Mouse (Mus musculus) thymus, adult 2 months (tissue): ENCODE measurements around the gene Spi1. TPM values are rescaled to one million over a fixed set of nuclear protein-coding genes. Genes with fewer than 3 reads are reported as not detected.

Experiments used
- DNase-seq: peaks from one replicate; pipeline ENCODE4 v3.0.0; 2021
- H3K27ac ChIP-seq: fragments of 200-500 bp; 2 replicates; pipeline ENCODE4 v1.5.1; 2012; ENCODE audit warnings: low read length, control low read depth; ENCODE audit not compliant: control insufficient read depth, insufficient read depth
- H3K27me3 ChIP-seq: fragments of 200-500 bp; 2 replicates; pipeline ENCODE4 v1.6.1; 2012; ENCODE audit warnings: mild to moderate bottlenecking, low read length, moderate library complexity, mixed read lengths; ENCODE audit not compliant: control insufficient read depth, insufficient read depth
- H3K36me3 ChIP-seq: fragments of 200-500 bp; 2 replicates; pipeline ENCODE4 v1.6.1; 2012; ENCODE audit warnings: mild to moderate bottlenecking, low read length, moderate library complexity; ENCODE audit not compliant: control insufficient read depth, insufficient read depth
- H3K4me1 ChIP-seq: fragments of 200-500 bp; replicated peaks from 2 replicates; pipeline ENCODE4 v1.6.1; 2012; ENCODE audit warnings: low read length; ENCODE audit not compliant: control insufficient read depth, insufficient read depth
- H3K4me3 ChIP-seq: fragments of 200-500 bp; 2 replicates; pipeline ENCODE4 v1.5.1; 2012; ENCODE audit warnings: mild to moderate bottlenecking, low read length, control low read depth, moderate library complexity; ENCODE audit not compliant: control insufficient read depth, insufficient read depth
- CTCF ChIP-seq: fragments of 200-500 bp; IDR thresholded peaks from 2 replicates; pipeline ENCODE4 v1.5.1; 2012; ENCODE audit warnings: mild to moderate bottlenecking, control low read depth, low read length, moderate library complexity, borderline replicate concordance; ENCODE audit not compliant: control insufficient read depth, poor library complexity, insufficient read depth; ENCODE audit errors: extremely low read depth
- POLR2A ChIP-seq: fragments of 200-500 bp; IDR thresholded peaks from 2 replicates; pipeline ENCODE4 v1.6.1; 2012; ENCODE audit warnings: mild to moderate bottlenecking, low read length, control low read depth, moderate library complexity; ENCODE audit not compliant: control insufficient read depth, poor library complexity, insufficient read depth; ENCODE audit errors: extremely low read depth
- WGBS: fragments of 180-500 bp; shearing (Covaris S2); methylation state at CpG from one replicate; pipeline ENCODE4 v1.1.7; 2018; 5-methylcytosine and 5-hydroxymethylcytosine counted together
- polyA plus RNA-seq: library from polyadenylated mRNA; depleted of rRNA; stranded (reverse); fragments of >200 nt; gene quantifications from 2 replicates; pipeline ENCODE4 v1.2.3, GENCODE M21; 2012

Gene Spi1
- polyA plus RNA-seq, 1 experiment: 55.7 TPM

DNA sequence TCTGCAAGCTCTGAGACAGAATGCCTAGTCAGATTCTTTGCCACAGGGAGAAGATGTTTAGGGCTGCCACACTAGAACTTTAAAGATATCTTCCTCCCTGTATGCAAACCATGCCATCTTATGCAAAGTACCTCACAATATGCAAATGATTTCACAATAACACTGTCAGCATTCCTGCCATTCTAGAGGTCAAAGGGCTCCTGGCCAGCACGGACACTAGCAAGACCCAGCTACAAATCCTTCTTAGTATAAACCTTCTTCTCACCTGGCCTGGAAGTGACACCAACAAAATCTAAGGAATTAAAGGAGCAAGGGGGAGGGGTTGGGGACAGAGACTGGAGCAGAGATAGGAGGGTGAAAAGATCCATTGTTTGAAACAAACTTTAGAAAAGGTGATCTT lies 10.1 kb upstream of the Spi1 start:
- 87% methylated on average over 1 of the region's 1 CpGs for WGBS
- H3K27ac ChIP-seq: no peak overlapping the region
- H3K27me3 ChIP-seq: no peaks in the 10 kb centered on the region
- peaks cover 4% of the 10 kb centered on the region for H3K4me1 ChIP-seq
- no peaks in the 10 kb centered on the region for H3K36me3 ChIP-seq
- TF ChIP-seq POLR2A: no peak
- TF ChIP-seq CTCF: no peak
- no peak overlapping the region for H3K4me3 ChIP-seq
- DNase-seq: no peak

DNA sequence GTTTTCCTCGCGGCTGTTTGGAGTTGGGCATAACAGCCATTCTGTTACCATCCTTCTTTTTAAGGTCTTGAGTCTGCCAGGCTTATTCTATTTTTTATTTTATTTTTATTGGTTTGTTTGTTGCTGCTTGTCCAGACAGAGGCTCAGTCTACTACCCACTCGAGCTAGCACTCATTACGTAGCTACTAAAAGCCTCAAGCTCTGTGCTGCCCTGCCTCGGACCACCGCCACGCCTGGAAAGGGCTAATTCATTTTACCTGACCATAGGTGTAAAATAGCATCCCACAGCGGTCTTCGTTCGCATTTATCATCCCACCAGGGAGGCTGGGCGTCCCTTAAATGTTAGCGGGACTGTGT lies 4.3 kb upstream of the Spi1 start:
- no peak overlapping the region for H3K4me3 ChIP-seq
- H3K27ac ChIP-seq: no peak overlapping the region
- no peaks in the 10 kb centered on the region for H3K36me3 ChIP-seq
- H3K27me3 ChIP-seq: no peaks in the 10 kb centered on the region
- 49% methylated on average over 12 of the region's 12 CpGs for WGBS
- H3K4me1 ChIP-seq: peaks cover 32% of the 10 kb centered on the region
- no peak for DNase-seq
- no peak for TF ChIP-seq POLR2A
- TF ChIP-seq CTCF: no peak

DNA sequence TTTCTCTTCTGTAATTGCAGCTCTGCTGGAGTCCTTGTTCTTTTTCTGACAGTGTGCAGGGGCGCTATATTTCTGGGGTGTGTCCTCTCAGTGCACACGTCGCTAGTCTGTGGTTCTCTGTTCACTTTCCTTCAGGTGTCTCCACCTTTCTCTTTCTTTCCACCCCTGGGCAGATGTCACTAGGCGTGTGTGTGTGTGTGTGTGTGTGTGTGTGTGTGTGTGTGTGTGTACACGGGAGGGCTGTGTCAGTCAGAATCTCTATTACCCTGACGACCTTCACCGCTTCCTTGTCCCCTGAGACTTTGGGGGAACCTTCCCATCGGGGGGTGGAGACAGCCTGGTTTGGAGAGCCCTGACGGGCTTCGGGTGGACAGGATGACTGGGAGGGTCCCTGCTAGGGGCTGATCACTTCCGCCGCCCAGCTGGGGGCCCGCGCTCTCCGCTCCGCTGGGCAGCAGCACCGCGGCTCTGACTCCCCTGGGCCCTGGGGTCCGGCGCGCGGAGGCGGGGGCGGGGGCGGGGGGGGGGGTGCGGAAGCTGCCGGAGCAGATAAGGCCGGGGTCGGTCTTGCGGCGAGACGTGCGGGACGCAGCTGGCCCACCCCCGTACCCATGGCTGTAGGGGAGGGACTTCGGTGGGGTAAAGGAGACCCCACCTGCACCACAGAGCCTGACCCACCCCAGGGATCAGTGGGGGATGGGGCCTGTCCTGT lies 3.7 kb upstream of the Spi1 start:
- Histone ChIP-seq H3K36me3 (no peaks in the 10 kb centered on the region), H3K27me3 (no peaks in the 10 kb centered on the region), H3K4me3 (peak overlapping the region; percentile 30), H3K27ac (no peak overlapping the region), H3K4me1 (peaks cover 37% of the 10 kb centered on the region)
- no peak for DNase-seq
- 4% methylated on average over 32 of the region's 36 CpGs for WGBS
- TF ChIP-seq CTCF (no peak), POLR2A (no peak)

DNA sequence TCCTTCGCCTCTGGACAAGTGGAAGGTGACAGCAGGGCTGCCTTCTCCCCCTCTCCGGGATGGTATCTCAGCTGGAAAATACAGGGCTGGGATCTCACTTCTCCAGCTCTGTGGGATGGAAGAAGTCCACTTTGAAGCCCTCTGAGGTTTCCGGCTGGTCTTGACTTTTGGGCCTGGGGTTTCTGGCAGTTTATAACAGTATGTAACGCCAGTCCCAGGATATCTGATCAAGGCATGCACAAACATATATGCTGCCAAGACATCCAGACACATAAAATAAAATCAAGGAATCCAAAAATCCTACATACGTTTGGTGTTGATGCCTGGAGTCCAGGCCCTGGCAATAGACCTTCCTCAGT lies 3.2 kb upstream of the Spi1 start:
- Histone ChIP-seq H3K4me3 (peak overlapping the region; percentile 30), H3K36me3 (no peaks in the 10 kb centered on the region), H3K4me1 (peaks cover 42% of the 10 kb centered on the region), H3K27ac (no peak overlapping the region), H3K27me3 (no peaks in the 10 kb centered on the region)
- no peak for DNase-seq
- TF ChIP-seq POLR2A (no peak), CTCF (no peak)
- WGBS: 43% methylated on average over 5 of the region's 5 CpGs

DNA sequence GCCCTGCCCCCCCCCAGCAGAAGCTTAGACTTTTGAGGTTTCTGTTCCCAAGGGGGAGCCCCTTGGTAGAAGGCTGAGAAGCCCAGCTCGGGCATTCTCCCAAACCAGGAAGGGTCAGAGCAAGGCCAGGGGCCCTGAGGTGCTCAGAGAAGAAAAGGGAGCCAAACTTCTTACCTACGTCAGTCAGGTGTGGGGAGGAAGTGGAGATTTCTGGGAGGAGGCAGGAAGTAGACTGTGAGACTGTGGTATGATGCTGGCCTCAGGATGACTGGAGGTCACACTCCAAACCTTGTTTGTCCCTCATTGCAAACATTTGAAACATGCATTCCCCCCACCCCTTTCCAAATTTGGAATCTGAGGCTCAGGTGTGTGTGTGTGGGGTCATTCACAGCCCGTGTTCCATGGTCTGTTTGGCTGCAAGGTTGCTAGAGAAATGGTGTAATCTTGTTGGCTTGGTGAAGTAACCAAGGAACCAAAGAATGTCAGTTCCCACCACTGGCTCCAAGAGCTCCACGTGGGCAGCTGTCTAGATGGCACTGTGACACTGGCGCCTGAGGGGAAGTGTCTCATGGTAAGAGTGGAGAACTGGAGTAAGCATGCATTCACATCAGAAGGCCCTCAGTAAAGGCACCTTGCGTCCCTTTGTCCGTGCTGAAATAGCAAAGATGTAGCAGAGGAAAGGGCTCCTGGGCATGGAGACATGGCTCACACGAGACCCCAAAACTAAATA lies 1.2 kb upstream of the Spi1 start:
- no peak for TF ChIP-seq POLR2A
- Histone ChIP-seq H3K36me3 (no peaks in the 10 kb centered on the region), H3K27me3 (no peaks in the 10 kb centered on the region), H3K4me1 (peaks cover 42% of the 10 kb centered on the region), H3K27ac (no peak overlapping the region), H3K4me3 (no peak overlapping the region)
- no peak for DNase-seq
- whole genome bisulfite sequencing: 45% methylated on average over 8 of the region's 8 CpGs

DNA sequence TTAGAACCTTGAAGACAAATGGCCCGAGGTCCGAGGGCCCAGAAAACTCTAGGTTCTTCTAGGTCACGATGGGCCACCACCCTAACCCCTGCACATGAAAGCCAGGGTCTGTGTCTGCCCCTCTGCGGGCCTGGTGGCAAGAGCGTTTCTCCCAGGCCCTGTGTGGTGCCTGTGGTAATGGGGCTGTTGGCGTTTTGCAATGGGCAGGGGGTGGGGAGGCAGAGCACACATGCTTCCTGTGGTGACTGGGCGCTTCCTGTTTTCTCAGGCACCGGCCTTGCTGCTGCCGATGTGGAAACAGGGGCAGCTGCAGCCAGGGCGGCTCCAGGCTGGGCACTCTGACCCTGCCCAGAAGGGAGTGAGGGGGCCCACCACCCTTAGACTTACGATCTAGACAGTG lies 654 bp downstream of the Spi1 start:
- Histone ChIP-seq H3K27ac (peak overlapping the region; percentile 59), H3K4me1 (peaks cover 48% of the 10 kb centered on the region), H3K4me3 (peak overlapping the region; percentile 3; the same call in 1 of the 2 replicates), H3K27me3 (no peaks in the 10 kb centered on the region), H3K36me3 (no peaks in the 10 kb centered on the region)
- WGBS: 7% methylated on average over 11 of the region's 11 CpGs
- peak; percentile 72 for DNase-seq
- 0 out of 2 replicates have a peak, but pooled peaks have one; percentile 11 for TF ChIP-seq CTCF
- TF ChIP-seq POLR2A: peak; percentile 42; the same call in 1 of the 2 replicates

GRCm38 (mm10) chr2:91083366-91083940 lies 1.3 kb downstream of the Spi1 start:
- Histone ChIP-seq H3K4me1 (peaks cover 52% of the 10 kb centered on the region), H3K36me3 (no peaks in the 10 kb centered on the region), H3K27ac (peak overlapping the region; percentile 59), H3K27me3 (no peaks in the 10 kb centered on the region), H3K4me3 (peak overlapping the region; percentile 3; the same call in 1 of the 2 replicates)
- TF ChIP-seq CTCF (no peak), POLR2A (no peak)
- no peak for DNase-seq
- WGBS: 66% methylated on average over 1 of the region's 1 CpGs
